Mouse (Mus musculus): Measurements from ENCODE around the gene Cyth4. TPM values are rescaled to one million over a fixed set of nuclear protein-coding genes. Genes with fewer than 3 reads are reported as not detected.

Gene Cyth4
- 149 to 159 TPM (median 153 TPM) in 4 replicates for total RNA-seq (2023; ENCODE audit: inconsistent age)

DNA sequence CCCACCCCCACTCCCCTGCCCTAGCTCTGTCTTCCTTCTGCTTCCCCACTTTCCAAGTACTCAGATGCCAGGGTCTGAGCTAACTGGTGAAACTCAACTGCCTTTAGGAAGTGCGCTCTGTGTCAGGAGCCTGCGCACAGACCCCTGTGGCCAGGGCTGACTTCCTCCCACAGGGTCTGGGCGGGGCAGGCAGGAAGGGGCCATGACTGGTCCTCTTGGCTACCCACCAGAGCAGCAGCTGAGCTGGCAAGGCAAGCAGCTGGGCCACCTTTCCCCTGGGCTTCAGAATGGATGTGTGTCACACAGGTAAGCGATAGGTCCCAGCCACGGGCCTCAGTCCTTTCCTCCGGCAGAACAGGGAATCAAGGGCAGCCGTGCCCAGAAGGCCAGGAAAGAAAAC lies at the start of gene Cyth4:
Gene Cyth4, plus strand, starts transcription at position 134 of the 400 bp plus-strand sequence.

GRCm38 (mm10) chr15:78572658-78573397 lies 24.0 kb upstream of the Cyth4 start, which contains the start of gene Rac2:
TSS of gene Rac2 (minus strand) at chr15:78572783.

Other genes with a start within 250 kb of the Cyth4 start
- not detected in 4 replicates for gene Tex33, start 201.1 kb upstream of the Cyth4 start, total RNA-seq (2023; ENCODE audit: inconsistent age)
- gene Tst, start 191.1 kb upstream of the Cyth4 start, total RNA-seq (2023; ENCODE audit: inconsistent age) = 1.5 to 3.0 TPM (median 1.7 TPM) in 4 replicates
- 21.0 to 27.2 TPM (median 24.3 TPM) in 4 replicates for gene Mpst, start 190.6 kb upstream of the Cyth4 start, total RNA-seq (2023; ENCODE audit: inconsistent age)
- 0.42 TPM in 1 of 4 replicates, not detected in the others for gene Kctd17, start 168.5 kb upstream of the Cyth4 start, total RNA-seq (2023; ENCODE audit: inconsistent age)
- gene Tmprss6, start 128.4 kb upstream of the Cyth4 start, total RNA-seq (2023; ENCODE audit: inconsistent age) = not detected in 4 replicates
- gene Il2rb, start 101.8 kb upstream of the Cyth4 start, total RNA-seq (2023; ENCODE audit: inconsistent age) = 3.6 to 6.8 TPM (median 4.8 TPM) in 4 replicates
- gene C1qtnf6, start 65.6 kb upstream of the Cyth4 start, total RNA-seq (2023; ENCODE audit: inconsistent age) = not detected in 4 replicates
- gene Sstr3, start 52.4 kb upstream of the Cyth4 start, total RNA-seq (2023; ENCODE audit: inconsistent age) = not detected in 4 replicates
- gene Rac2, start 24.3 kb upstream of the Cyth4 start, total RNA-seq (2023; ENCODE audit: inconsistent age) = 801 to 929 TPM (median 877 TPM) in 4 replicates
- 0.27 TPM in 1 of 4 replicates, not detected in the others for gene Elfn2, start 121.7 kb downstream of the Cyth4 start, total RNA-seq (2023; ENCODE audit: inconsistent age)
- 68.2 to 81.4 TPM (median 78.0 TPM) in 4 replicates for gene Mfng, start 176.4 kb downstream of the Cyth4 start, total RNA-seq (2023; ENCODE audit: inconsistent age)
- 0.10 to 0.72 TPM (median 0.27 TPM) in 4 replicates for gene Card10, start 206.0 kb downstream of the Cyth4 start, total RNA-seq (2023; ENCODE audit: inconsistent age)
- gene Cdc42ep1, start 245.6 kb downstream of the Cyth4 start, total RNA-seq (2023; ENCODE audit: inconsistent age) = not detected in 4 replicates